11 mouse cellular contexts compared by ENCODE assay signal in the genomic region with DNA sequence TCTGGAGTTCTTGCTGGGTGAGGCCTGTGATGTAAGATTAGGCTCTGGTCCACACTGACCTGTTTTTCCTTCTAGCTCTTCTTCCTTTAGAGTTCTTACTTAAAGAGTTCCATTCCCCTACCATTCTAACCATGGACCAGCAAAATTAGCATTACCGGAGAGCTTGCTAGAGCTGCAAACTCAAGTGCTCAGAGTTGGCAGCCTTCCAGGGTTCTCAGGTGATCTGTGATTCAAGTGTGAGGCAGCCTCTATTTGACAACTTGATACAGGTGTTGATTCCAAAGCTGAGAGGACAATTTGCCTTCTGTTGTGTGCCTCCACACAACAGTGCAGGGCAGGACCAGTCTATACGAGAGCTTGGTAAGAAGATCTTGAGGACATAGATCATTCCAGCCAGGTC. TPM values are rescaled to one million over a fixed set of nuclear protein-coding genes. Genes with fewer than 3 reads are reported as not detected.
DNase-seq lines count a peak whose midpoint lies in the region; ATAC-seq and TF ChIP-seq lines count a peak whose summit lies in the region.
"Had no signal": no experiment of that assay in that cellular context is flagged by ENCODE, and none has a peak within 500 bp of the region (broad histone marks: within the 10 kb centered on the region; RNA-seq: fewer than 3 reads in every experiment).

No protein-coding gene starts in this region.

- no peak for TF ChIP-seq POLR2A in brain, embryonic 14.5 days (IDR thresholded peaks at IDR 0.05; ENCODE audit: borderline replicate concordance, extremely low read depth, insufficient read depth, insufficient read length, poor library complexity, severe bottlenecking)

- 64% methylated on average over 2 of the region's 2 CpGs for WGBS in intestine, embryonic 15.5 days
- WGBS in intestine, postnatal 0 days = 36% methylated on average over 2 of the region's 2 CpGs

- 0 out of 2 replicates have a peak, but pooled peaks have one; percentile 23 for ATAC-seq in intestine, embryonic 15.5 days
- no peak for ATAC-seq in intestine, postnatal 0 days

- no peak overlapping the region for H3K4me3 ChIP-seq in intestine, embryonic 15.5 days (replicated peaks)
- H3K4me3 ChIP-seq in intestine, postnatal 0 days (ENCODE audit: low read depth, low read length) = no peak overlapping the region
- H3K4me3 ChIP-seq: embryonic facial prominence, embryonic 13.5 days; left cerebral cortex, adult 2 months had no signal

- no peak for TF ChIP-seq CTCF in intestine, postnatal 0 days (IDR thresholded peaks at IDR 0.05; ENCODE audit: low read depth)
- TF ChIP-seq CTCF in brain, embryonic 14.5 days (IDR thresholded peaks at IDR 0.05; ENCODE audit: borderline replicate concordance, extremely low read depth, insufficient read depth, insufficient read length) = no peak

- peak; percentile 54 for DNase-seq in brain, embryonic 14.5 days (ENCODE audit: low read depth)
- peak; percentile 67 for DNase-seq in cerebellum, adult 9-10 months
- DNase-seq in lung, postnatal 10 days = peak; percentile 69
- no peak for DNase-seq in embryo, embryonic 10 days (ENCODE audit: low spot score)
- DNase-seq in MN1 (ENCODE audit: low spot score) = no peak
- DNase-seq: adrenal gland, postnatal 14 days; thymus, postnatal 14 days had no signal

- H3K9me3 ChIP-seq in intestine, embryonic 15.5 days = no peaks in the 10 kb centered on the region
- H3K9me3 ChIP-seq in intestine, postnatal 0 days (ENCODE audit: control insufficient read depth) = no peaks in the 10 kb centered on the region
- H3K9me3 ChIP-seq: embryonic facial prominence, embryonic 13.5 days had no signal

- no peak overlapping the region for H3K27ac ChIP-seq in intestine, embryonic 15.5 days
- no peak overlapping the region for H3K27ac ChIP-seq in intestine, postnatal 0 days (ENCODE audit: low read depth, low read length)
- H3K27ac ChIP-seq: embryonic facial prominence, embryonic 13.5 days; left cerebral cortex, adult 2 months had no signal

- H3K9ac ChIP-seq in intestine, embryonic 15.5 days = no peak overlapping the region
- H3K9ac ChIP-seq in intestine, postnatal 0 days (ENCODE audit: low read depth, low read length) = no peak overlapping the region
- H3K9ac ChIP-seq: embryonic facial prominence, embryonic 13.5 days had no signal

- H3K36me3 ChIP-seq in intestine, embryonic 15.5 days = no peaks in the 10 kb centered on the region
- no peaks in the 10 kb centered on the region for H3K36me3 ChIP-seq in intestine, postnatal 0 days (ENCODE audit: control insufficient read depth, insufficient read depth)
- H3K36me3 ChIP-seq: embryonic facial prominence, embryonic 13.5 days had no signal

- H3K4me1 ChIP-seq in intestine, embryonic 15.5 days (replicated peaks) = no peaks in the 10 kb centered on the region
- H3K4me1 ChIP-seq in intestine, postnatal 0 days (replicated peaks; ENCODE audit: control insufficient read depth, insufficient read depth, low read length) = no peaks in the 10 kb centered on the region

- no peak overlapping the region for H3K4me2 ChIP-seq in intestine, embryonic 15.5 days (replicated peaks)
- no peak overlapping the region for H3K4me2 ChIP-seq in intestine, postnatal 0 days (replicated peaks; ENCODE audit: low read depth)
- H3K4me2 ChIP-seq: embryonic facial prominence, embryonic 13.5 days had no signal

- no peaks in the 10 kb centered on the region for H3K27me3 ChIP-seq in intestine, embryonic 15.5 days (replicated peaks)
- no peaks in the 10 kb centered on the region for H3K27me3 ChIP-seq in intestine, postnatal 0 days (replicated peaks; ENCODE audit: control insufficient read depth, insufficient read depth, low read length)
- H3K27me3 ChIP-seq: embryonic facial prominence, embryonic 13.5 days had no signal

RNA-seq across cellular contexts. Expression of gene Eepd1, which starts 31.7 kb away (rescaled TPM):
- polyA plus RNA-seq in intestine, embryonic 15.5 days (2015; fragmentation: Nextera tagmentation; extraction: Ambion mirVana) = 5.9 and 6.5 TPM in 2 replicates
- polyA plus RNA-seq in intestine, postnatal 0 days (2015; fragmentation: Nextera tagmentation; extraction: Ambion mirVana) = 26.1 and 27.4 TPM in 2 replicates
- polyA plus RNA-seq in brain, embryonic 14.5 days (2012; rRNA removed) = 5.3 and 5.7 TPM in 2 replicates

Comparison
In these comparisons a context has a peak if more than half of its experiments do, and no peak if none do; other contexts are left out.
1. DNase-seq: peak in brain, embryonic 14.5 days (single experiment), cerebellum, adult 9-10 months (single experiment) and lung, postnatal 10 days (single experiment); none in embryo, embryonic 10 days (single experiment) and MN1 (single experiment).